8 mouse cellular contexts compared by ENCODE assay signal in the genomic region with DNA sequence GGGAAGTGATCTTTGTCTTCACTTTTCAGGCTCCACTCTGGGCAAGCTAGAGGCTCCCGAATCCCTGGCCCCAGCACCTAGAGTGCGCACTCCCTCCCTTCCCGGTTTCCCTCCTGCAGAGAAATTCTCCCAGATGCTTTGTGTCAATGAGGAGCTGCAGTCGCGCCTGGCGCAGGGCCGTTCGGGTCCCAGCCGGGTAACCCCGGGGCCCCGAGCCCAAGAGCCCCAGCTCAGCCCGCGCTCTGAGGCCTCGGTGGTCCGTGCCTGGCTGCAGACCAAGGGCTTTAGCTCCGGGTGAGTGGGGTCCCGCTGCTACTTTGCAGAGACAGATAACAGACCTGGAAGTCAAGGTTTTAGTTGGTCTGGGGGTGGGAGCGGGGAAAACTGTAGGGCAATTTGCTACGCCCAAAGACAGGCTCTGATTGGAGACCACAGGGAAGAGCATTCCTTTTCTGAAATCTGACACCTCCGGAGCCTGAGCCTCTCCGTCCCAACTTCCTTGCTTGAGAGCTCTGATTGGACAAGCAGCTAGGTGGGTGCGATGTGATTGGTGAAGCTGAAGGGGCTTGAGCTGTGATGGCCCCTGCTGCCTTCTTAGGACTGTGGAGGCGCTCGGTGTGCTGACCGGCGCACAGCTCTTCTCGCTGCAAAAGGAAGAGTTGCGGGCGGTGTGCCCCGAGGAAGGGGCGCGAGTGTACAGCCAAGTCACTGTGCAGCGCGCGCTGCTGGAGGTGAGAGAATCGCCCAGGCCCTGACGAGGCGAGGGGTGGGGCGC. TPM values are rescaled to one million over a fixed set of nuclear protein-coding genes. Genes with fewer than 3 reads are reported as not detected.
DNase-seq lines count a peak whose midpoint lies in the region; TF ChIP-seq lines count a peak whose summit lies in the region.

No protein-coding gene starts in this region.

- DNase-seq in adrenal gland, adult 8-10 months, result peak; percentile 81
- DNase-seq in gastrocnemius, postnatal 14 days, result peak; percentile 73
- peak; percentile 86 for DNase-seq in hindlimb bud, embryonic 11.5 days (ENCODE audit: extremely low spot score, low read depth, low spot score)
- peak; percentile 78 for DNase-seq in left cerebral cortex, postnatal 4 days
- DNase-seq in mesoderm, embryonic 11.5 days (ENCODE audit: low read depth, low spot score), result peak; percentile 96
- no peak for DNase-seq in MN1 (ENCODE audit: low spot score)

- TF ChIP-seq POLR2A in cortical plate, adult 2 months (IDR thresholded peaks at IDR 0.05; ENCODE audit: extremely low read depth, insufficient read depth, low read length), result 0 out of 2 replicates have a peak, but pooled peaks have one; percentile 25
- peak; percentile 47; the same call in 1 of the 2 replicates for TF ChIP-seq POLR2A in small intestine, adult 2 months (IDR thresholded peaks at IDR 0.05; ENCODE audit: low read depth, low read length)

- H3K4me1 ChIP-seq in cortical plate, adult 2 months (ENCODE audit: control insufficient read depth, insufficient read depth, low read length), result 0 out of 2 replicates have a peak, but pooled peaks cover 2% of the 10 kb centered on the region
- peaks cover 2% of the 10 kb centered on the region; the same call in 1 of the 2 replicates for H3K4me1 ChIP-seq in small intestine, adult 2 months (ENCODE audit: control insufficient read depth, insufficient read depth, insufficient read length, low read length)

- peaks cover 13% of the 10 kb centered on the region; the same call in 1 of the 2 replicates for H3K27me3 ChIP-seq in small intestine, adult 2 months (ENCODE audit: control insufficient read depth, insufficient read depth, low read length)

- TF ChIP-seq CTCF in cortical plate, adult 2 months (IDR thresholded peaks at IDR 0.05; ENCODE audit: extremely low read depth, insufficient read depth, low read length), result no peak
- TF ChIP-seq CTCF in small intestine, adult 2 months (IDR thresholded peaks at IDR 0.05; ENCODE audit: extremely low read depth, insufficient read length, insufficient replicate concordance, low read depth, low read length), result no peak

- no peak overlapping the region for H3K27ac ChIP-seq in cortical plate, adult 2 months (ENCODE audit: insufficient read depth, low read length)
- H3K27ac ChIP-seq in small intestine, adult 2 months (ENCODE audit: insufficient read depth, low read depth, low read length), result peak overlapping the region; percentile 54

- peak overlapping the region; percentile 8 for H3K4me3 ChIP-seq in cortical plate, adult 2 months (ENCODE audit: insufficient read depth, low read length)
- H3K4me3 ChIP-seq in small intestine, adult 2 months (ENCODE audit: low read depth, low read length), result peak overlapping the region; percentile 60

- peaks cover 16% of the 10 kb centered on the region for H3K36me3 ChIP-seq in small intestine, adult 2 months (ENCODE audit: control insufficient read depth, insufficient read depth, low read length)

- intact Hi-C loops in gastrocnemius, postnatal 14 days (cut with DNase I; ENCODE audit: low total_unique reads), result no loop called here
- intact Hi-C loops in left cerebral cortex, postnatal 4 days (cut with DNase I), result no loop called here

- 1% methylated on average over 39 of the region's 39 CpGs for WGBS in small intestine, adult 2 months

RNA-seq across cellular contexts. Expression of a gene that starts 17.7 kb away (rescaled TPM):
- 1 to 10 TPM; 2.0 to 6.7 (median 3.9) TPM for total RNA-seq in adrenal gland, adult 8-10 months (2022)
- 15.0 and 16.7 TPM in 2 replicates for polyA plus RNA-seq in cortical plate, adult 2 months (2012; rRNA removed)
- total RNA-seq in gastrocnemius, postnatal 14 days (2021), result 1 to 10 TPM; 1.6 to 2.2 TPM
- 1 to 10 TPM; 5.1 to 8.0 TPM for total RNA-seq in left cerebral cortex, postnatal 4 days (2021)
- polyA plus RNA-seq in small intestine, adult 2 months (2012; rRNA removed), result 0.76 and 2.3 TPM in 2 replicates

RNA-seq across cellular contexts. Expression of a gene that starts 23.3 kb away (rescaled TPM):
- 100 to 1,000 TPM in 3 of 4 experiments, 10 to 100 TPM in 1; 76.7 to 152 (median 113) TPM for total RNA-seq in adrenal gland, adult 8-10 months (2022)
- polyA plus RNA-seq in cortical plate, adult 2 months (2012; rRNA removed), result 105 and 107 TPM in 2 replicates
- 10 to 100 TPM; 25.3 to 36.8 TPM for total RNA-seq in gastrocnemius, postnatal 14 days (2021)
- total RNA-seq in left cerebral cortex, postnatal 4 days (2021), result 100 to 1,000 TPM; 123 to 135 TPM
- polyA plus RNA-seq in small intestine, adult 2 months (2012; rRNA removed), result 58.0 and 59.2 TPM in 2 replicates

RNA-seq across cellular contexts. Expression of a gene that starts 32.8 kb away (rescaled TPM):
- 10 to 100 TPM; 16.7 to 21.4 (median 18.1) TPM for total RNA-seq in adrenal gland, adult 8-10 months (2022)
- polyA plus RNA-seq in cortical plate, adult 2 months (2012; rRNA removed), result 22.8 and 26.1 TPM in 2 replicates
- total RNA-seq in gastrocnemius, postnatal 14 days (2021), result 10 to 100 TPM; 11.8 to 15.0 TPM
- total RNA-seq in left cerebral cortex, postnatal 4 days (2021), result 10 to 100 TPM; 42.4 to 45.0 TPM
- polyA plus RNA-seq in small intestine, adult 2 months (2012; rRNA removed), result 9.9 and 12.3 TPM in 2 replicates

RNA-seq across cellular contexts. Expression of a gene that starts 38.0 kb away (rescaled TPM):
- total RNA-seq in adrenal gland, adult 8-10 months (2022), result 1 to 10 TPM in 2 of 4 experiments, under 1 TPM in 2; 0.46 to 1.5 (median 1.1) TPM
- polyA plus RNA-seq in cortical plate, adult 2 months (2012; rRNA removed), result 9.6 and 10.1 TPM in 2 replicates
- 100 to 1,000 TPM; 355 to 658 TPM for total RNA-seq in gastrocnemius, postnatal 14 days (2021)
- 1 to 10 TPM in 1 of 2 experiments, under 1 TPM in 1; 0.89 to 1.0 TPM for total RNA-seq in left cerebral cortex, postnatal 4 days (2021)
- polyA plus RNA-seq in small intestine, adult 2 months (2012; rRNA removed), result 0.22 and 0.58 TPM in 2 replicates

RNA-seq across cellular contexts. Expression of a gene that starts 45.8 kb away (rescaled TPM):
- total RNA-seq in adrenal gland, adult 8-10 months (2022), result 1 to 10 TPM; 1.3 to 3.1 (median 2.5) TPM
- 1.3 and 1.9 TPM in 2 replicates for polyA plus RNA-seq in cortical plate, adult 2 months (2012; rRNA removed)
- total RNA-seq in gastrocnemius, postnatal 14 days (2021), result 1 to 10 TPM in 1 of 2 experiments, under 1 TPM in 1; 0.75 to 1.7 TPM
- 1 to 10 TPM; 1.8 to 2.0 TPM for total RNA-seq in left cerebral cortex, postnatal 4 days (2021)
- 0.43 and 1.4 TPM in 2 replicates for polyA plus RNA-seq in small intestine, adult 2 months (2012; rRNA removed)
